8 mouse cellular contexts compared by ENCODE assay signal in the genomic region with DNA sequence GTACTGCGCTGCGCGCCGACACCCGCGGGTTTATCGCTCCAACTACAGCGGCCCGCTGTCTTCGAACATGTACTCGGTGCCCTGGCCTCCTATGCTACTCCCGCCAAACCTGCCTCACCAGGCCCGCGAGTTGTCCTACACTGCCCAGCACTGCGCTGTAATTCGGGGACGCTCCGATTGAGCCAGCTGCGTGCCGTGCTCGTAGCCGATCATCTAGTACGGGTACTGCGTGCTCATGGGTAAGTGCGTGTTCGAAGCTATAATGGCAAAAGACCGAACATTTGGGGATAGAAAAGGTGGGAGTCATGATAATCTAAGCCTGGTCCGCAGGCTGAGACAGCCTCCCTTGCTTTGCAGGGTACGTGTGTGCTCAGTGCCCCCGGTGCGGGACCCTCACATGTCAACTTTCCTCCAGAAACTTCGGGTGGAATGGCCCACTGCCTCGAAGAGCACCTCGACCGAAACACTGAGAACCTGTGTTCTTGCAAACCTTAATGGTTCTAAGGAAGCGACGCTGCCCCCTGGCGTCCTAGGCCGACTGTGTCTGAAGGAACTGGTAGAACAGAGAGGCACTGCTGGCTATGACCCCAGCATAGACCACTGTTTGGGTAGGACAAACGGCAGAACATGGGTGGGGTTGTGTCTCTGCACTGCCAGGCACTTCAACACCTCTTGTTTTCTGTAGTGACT. TPM values are rescaled to one million over a fixed set of nuclear protein-coding genes. Genes with fewer than 3 reads are reported as not detected.
DNase-seq lines count a peak whose midpoint lies in the region; ATAC-seq lines count a peak whose summit lies in the region.

No protein-coding gene starts in this region.

- H3K4me1 ChIP-seq in limb, embryonic 13.5 days: peaks cover 50% of the 10 kb centered on the region
- H3K4me1 ChIP-seq in midbrain, embryonic 13.5 days (replicated peaks): peaks cover 69% of the 10 kb centered on the region

- peak; percentile 97 for DNase-seq in heart, adult 11 months
- DNase-seq in heart, postnatal 25 days (ENCODE audit: low spot score): no peak
- peak; percentile 71 to 87 for DNase-seq in cerebellum, postnatal 25 days
- peak; percentile 41 to 46 for DNase-seq in gastrocnemius, adult 8-10 months (ENCODE audit: low spot score in 2 of 2)
- DNase-seq in spleen, postnatal 14 days (ENCODE audit: low spot score in 2 of 2): peak; percentile 79 to 87

- peak overlapping the region; percentile 68 for H3K4me3 ChIP-seq in limb, embryonic 13.5 days
- H3K4me3 ChIP-seq in midbrain, embryonic 13.5 days (replicated peaks): peak overlapping the region; percentile 58

- 2% methylated on average over 40 of the region's 40 CpGs for WGBS in limb, embryonic 13.5 days
- 2% methylated on average over 40 of the region's 40 CpGs for WGBS in midbrain, embryonic 13.5 days

- H3K9ac ChIP-seq in limb, embryonic 13.5 days: peak overlapping the region; percentile 78
- H3K9ac ChIP-seq in midbrain, embryonic 13.5 days (replicated peaks): peak overlapping the region; percentile 71

- H3K27ac ChIP-seq in limb, embryonic 13.5 days: peak overlapping the region; percentile 65
- H3K27ac ChIP-seq in midbrain, embryonic 13.5 days: peak overlapping the region; percentile 70

- intact Hi-C loops in heart, postnatal 25 days (cut with DNase I): loop anchor here (2.0 kb wide), 1 partner anchor 26 kb away; a partner anchor contains a TSS

- peak overlapping the region; percentile 99 for H3K4me2 ChIP-seq in limb, embryonic 13.5 days (replicated peaks)
- H3K4me2 ChIP-seq in midbrain, embryonic 13.5 days (replicated peaks): peak overlapping the region; percentile 93

- peak; percentile 30 for ATAC-seq in inflammation-experienced regulatory T-cells, adult 6 months
- ATAC-seq in limb, embryonic 13.5 days (ENCODE audit: low FRiP score, low read depth): no peak
- ATAC-seq in midbrain, embryonic 13.5 days: no peak; the same call in 1 of the 2 replicates

- peaks cover 54% of the 10 kb centered on the region for H3K36me3 ChIP-seq in limb, embryonic 13.5 days
- H3K36me3 ChIP-seq in midbrain, embryonic 13.5 days: peaks cover 55% of the 10 kb centered on the region

- no peaks in the 10 kb centered on the region for H3K27me3 ChIP-seq in limb, embryonic 13.5 days
- H3K27me3 ChIP-seq in midbrain, embryonic 13.5 days: no peaks in the 10 kb centered on the region

- no peaks in the 10 kb centered on the region for H3K9me3 ChIP-seq in limb, embryonic 13.5 days
- no peaks in the 10 kb centered on the region for H3K9me3 ChIP-seq in midbrain, embryonic 13.5 days

RNA-seq across cellular contexts. Expression of a gene that starts 0.7 kb away (rescaled TPM):
- total RNA-seq in heart, postnatal 25 days (2021): 10 to 100 TPM; 21.0 to 21.3 TPM
- 1 to 10 TPM; 6.0 to 9.1 (median 7.6) TPM for total RNA-seq in gastrocnemius, adult 8-10 months (2022)
- 10 to 100 TPM; 47.6 to 79.7 (median 68.7) TPM for polyA plus RNA-seq in inflammation-experienced regulatory T-cells, adult 6 months (2017; shearing (Covaris generic))
- polyA plus RNA-seq in limb, embryonic 13.5 days (2015; fragmentation: Nextera tagmentation; extraction: Ambion mirVana): 175 and 192 TPM in 2 replicates
- 321 and 345 TPM in 2 replicates for polyA plus RNA-seq in midbrain, embryonic 13.5 days (2015; fragmentation: Nextera tagmentation; extraction: Ambion mirVana)

RNA-seq across cellular contexts. Expression of a gene that starts 3.1 kb away (rescaled TPM):
- total RNA-seq in heart, postnatal 25 days (2021): 10 to 100 TPM; 70.6 to 77.9 TPM
- 10 to 100 TPM; 31.9 to 34.4 (median 33.0) TPM for total RNA-seq in gastrocnemius, adult 8-10 months (2022)
- polyA plus RNA-seq in inflammation-experienced regulatory T-cells, adult 6 months (2017; shearing (Covaris generic)): 10 to 100 TPM; 63.9 to 75.7 (median 73.9) TPM
- 41.2 and 45.6 TPM in 2 replicates for polyA plus RNA-seq in limb, embryonic 13.5 days (2015; fragmentation: Nextera tagmentation; extraction: Ambion mirVana)
- 73.7 and 79.2 TPM in 2 replicates for polyA plus RNA-seq in midbrain, embryonic 13.5 days (2015; fragmentation: Nextera tagmentation; extraction: Ambion mirVana)

RNA-seq across cellular contexts. Expression of a gene that starts 8.2 kb away (rescaled TPM):
- total RNA-seq in heart, postnatal 25 days (2021): 10 to 100 TPM; 14.3 to 16.1 TPM
- 1 to 10 TPM; 6.6 to 8.4 (median 7.7) TPM for total RNA-seq in gastrocnemius, adult 8-10 months (2022)
- polyA plus RNA-seq in inflammation-experienced regulatory T-cells, adult 6 months (2017; shearing (Covaris generic)): 10 to 100 TPM; 25.4 to 32.5 (median 28.0) TPM
- 167 and 168 TPM in 2 replicates for polyA plus RNA-seq in limb, embryonic 13.5 days (2015; fragmentation: Nextera tagmentation; extraction: Ambion mirVana)
- 364 and 380 TPM in 2 replicates for polyA plus RNA-seq in midbrain, embryonic 13.5 days (2015; fragmentation: Nextera tagmentation; extraction: Ambion mirVana)

RNA-seq across cellular contexts. Expression of a gene that starts 10.3 kb away (rescaled TPM):
- total RNA-seq in heart, postnatal 25 days (2021): 10 to 100 TPM; 47.5 to 47.6 TPM
- 10 to 100 TPM; 60.2 to 78.6 (median 63.1) TPM for total RNA-seq in gastrocnemius, adult 8-10 months (2022)
- 100 to 1,000 TPM; 132 to 143 (median 137) TPM for polyA plus RNA-seq in inflammation-experienced regulatory T-cells, adult 6 months (2017; shearing (Covaris generic))
- 188 and 190 TPM in 2 replicates for polyA plus RNA-seq in limb, embryonic 13.5 days (2015; fragmentation: Nextera tagmentation; extraction: Ambion mirVana)
- 108 and 115 TPM in 2 replicates for polyA plus RNA-seq in midbrain, embryonic 13.5 days (2015; fragmentation: Nextera tagmentation; extraction: Ambion mirVana)

RNA-seq across cellular contexts. Expression of a gene that starts 27.1 kb away (rescaled TPM):
- total RNA-seq in heart, postnatal 25 days (2021): 10 to 100 TPM; 14.5 to 18.5 TPM
- total RNA-seq in gastrocnemius, adult 8-10 months (2022): 1 to 10 TPM; 3.8 to 5.5 (median 4.9) TPM
- 10 to 100 TPM in 1 of 3 experiments, 1 to 10 TPM in 2; 5.6 to 10.9 (median 7.5) TPM for polyA plus RNA-seq in inflammation-experienced regulatory T-cells, adult 6 months (2017; shearing (Covaris generic))
- polyA plus RNA-seq in limb, embryonic 13.5 days (2015; fragmentation: Nextera tagmentation; extraction: Ambion mirVana): 11.2 and 11.7 TPM in 2 replicates
- polyA plus RNA-seq in midbrain, embryonic 13.5 days (2015; fragmentation: Nextera tagmentation; extraction: Ambion mirVana): 24.6 and 27.7 TPM in 2 replicates
